Mouse (Mus musculus): ENCODE measurements around the gene Rnd2. TPM values are rescaled to one million over a fixed set of nuclear protein-coding genes. Genes with fewer than 3 reads are reported as not detected.
A peak's percentile ranks its signal among the peaks of the same experiment; 100 is the strongest.

Rnd2 gene
- polyA plus RNA-seq, 1 experiment from 2014 or later: 7.0 TPM

DNA sequence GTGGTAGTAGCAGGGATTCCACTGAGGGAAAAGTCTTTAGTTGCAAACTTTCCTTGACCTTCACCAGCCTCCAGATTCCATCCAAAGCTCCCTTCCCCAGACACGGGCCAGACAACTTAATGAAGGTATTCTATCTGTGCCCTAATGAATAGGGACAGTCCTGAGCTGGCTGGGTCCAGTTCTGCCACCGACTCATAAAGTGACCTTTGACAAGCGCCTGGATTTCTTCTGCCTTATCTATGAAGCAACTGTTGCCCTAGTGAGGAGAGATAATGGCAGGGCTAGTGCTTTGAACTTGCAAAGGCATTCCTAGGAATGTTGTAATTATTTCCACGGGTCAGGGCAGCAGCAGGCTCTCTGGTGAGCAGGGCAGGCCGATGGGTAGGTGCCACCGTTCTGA lies 16.1 kb downstream of the Rnd2 start:
- Histone ChIP-seq H3K9ac (ENCODE audit: low read depth, low read length) (no peak overlapping the region), H3K4me1 (ENCODE audit: control insufficient read depth, insufficient read depth, low read length) (peaks cover 5% of the 10 kb centered on the region; the same call in 1 of the 2 replicates), H3K36me3 (ENCODE audit: control insufficient read depth, insufficient read depth, low read length) (no peaks in the 10 kb centered on the region), H3K9me3 (ENCODE audit: control insufficient read depth, low read length) (no peaks in the 10 kb centered on the region), H3K4me2 (replicated peaks; ENCODE audit: low read depth, low read length) (no peak overlapping the region), H3K4me3 (ENCODE audit: low read length) (no peak overlapping the region), H3K27ac (ENCODE audit: low read depth, low read length) (no peak overlapping the region), H3K27me3 (ENCODE audit: control insufficient read depth, insufficient read depth, low read length) (no peaks in the 10 kb centered on the region)
- no peak for ATAC-seq (ENCODE audit: low FRiP score, low TSS enrichment)
- 76% methylated on average over 6 of the region's 6 CpGs for WGBS

DNA sequence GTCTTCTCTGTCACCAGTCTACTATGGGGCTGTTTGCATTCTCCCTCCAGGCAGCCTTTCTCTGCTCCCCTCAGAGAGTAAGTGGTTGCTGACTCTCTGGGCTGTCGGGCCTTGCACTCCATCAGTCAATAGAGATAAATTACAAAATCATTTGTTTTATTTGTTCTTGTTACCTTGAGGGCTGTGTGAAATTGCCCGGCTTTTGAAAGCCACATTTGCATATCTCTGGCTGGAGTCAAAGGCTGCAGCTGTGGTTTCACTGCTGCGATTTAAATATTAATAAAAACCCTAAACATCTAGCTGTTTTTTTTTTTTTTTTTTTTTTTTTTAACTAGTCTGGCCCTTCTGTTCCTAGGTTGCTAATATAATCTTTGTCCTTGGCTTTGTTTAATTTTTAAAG lies 19.0 kb downstream of the Rnd2 start:
- no peak overlapping the region for H3K27ac ChIP-seq (ENCODE audit: low read depth, low read length)

DNA sequence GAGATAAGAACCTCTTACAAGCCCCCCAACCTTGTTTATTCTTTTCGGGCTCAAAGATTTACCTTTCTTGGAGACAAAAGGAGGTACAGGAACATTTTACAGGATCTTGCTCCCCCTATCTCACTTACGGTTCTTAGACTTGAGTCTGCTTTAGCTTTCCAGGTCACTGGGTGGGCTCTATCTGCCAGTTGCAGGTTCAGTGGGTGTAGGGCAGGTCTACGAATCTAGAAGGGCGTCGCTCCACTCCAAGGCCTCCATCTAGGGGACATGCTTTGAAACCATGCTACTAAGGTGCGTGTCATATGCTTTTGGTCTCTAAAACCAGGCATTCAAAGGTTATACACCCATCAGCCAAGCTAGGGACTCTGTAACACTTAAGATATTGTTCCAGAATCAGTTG lies 19.4 kb downstream of the Rnd2 start:
- 0 out of 2 replicates have a peak overlapping the region, but pooled peaks have one; percentile 11 for H3K27ac ChIP-seq (ENCODE audit: low read depth, low read length)
- WGBS: 78% methylated on average over 6 of the region's 6 CpGs
- ATAC-seq (ENCODE audit: low FRiP score, low TSS enrichment): no peak
- no peak overlapping the region for H3K9ac ChIP-seq (ENCODE audit: low read depth, low read length)
- H3K4me1 ChIP-seq (ENCODE audit: control insufficient read depth, insufficient read depth, low read length): peaks cover 2% of the 10 kb centered on the region; the same call in 1 of the 2 replicates
- no peaks in the 10 kb centered on the region for H3K9me3 ChIP-seq (ENCODE audit: control insufficient read depth, low read length)
- no peaks in the 10 kb centered on the region for H3K27me3 ChIP-seq (ENCODE audit: control insufficient read depth, insufficient read depth, low read length)
- no peak overlapping the region for H3K4me3 ChIP-seq (ENCODE audit: low read length)
- H3K36me3 ChIP-seq (ENCODE audit: control insufficient read depth, insufficient read depth, low read length): peaks cover 22% of the 10 kb centered on the region
- H3K4me2 ChIP-seq (replicated peaks; ENCODE audit: low read depth, low read length): no peak overlapping the region

More for the DNA sequence above, 19.0 kb downstream of the Rnd2 start:
- 43% methylated on average over 3 of the region's 3 CpGs for WGBS
- H3K36me3 ChIP-seq (ENCODE audit: control insufficient read depth, insufficient read depth, low read length): peaks cover 17% of the 10 kb centered on the region
- no peak overlapping the region for H3K4me3 ChIP-seq (ENCODE audit: low read length)
- ATAC-seq (ENCODE audit: low FRiP score, low TSS enrichment): no peak
- H3K9ac ChIP-seq (ENCODE audit: low read depth, low read length): no peak overlapping the region
- no peak overlapping the region for H3K4me2 ChIP-seq (replicated peaks; ENCODE audit: low read depth, low read length)
- no peaks in the 10 kb centered on the region for H3K9me3 ChIP-seq (ENCODE audit: control insufficient read depth, low read length)
- H3K4me1 ChIP-seq (ENCODE audit: control insufficient read depth, insufficient read depth, low read length): peaks cover 5% of the 10 kb centered on the region; the same call in 1 of the 2 replicates
- no peaks in the 10 kb centered on the region for H3K27me3 ChIP-seq (ENCODE audit: control insufficient read depth, insufficient read depth, low read length)

DNA sequence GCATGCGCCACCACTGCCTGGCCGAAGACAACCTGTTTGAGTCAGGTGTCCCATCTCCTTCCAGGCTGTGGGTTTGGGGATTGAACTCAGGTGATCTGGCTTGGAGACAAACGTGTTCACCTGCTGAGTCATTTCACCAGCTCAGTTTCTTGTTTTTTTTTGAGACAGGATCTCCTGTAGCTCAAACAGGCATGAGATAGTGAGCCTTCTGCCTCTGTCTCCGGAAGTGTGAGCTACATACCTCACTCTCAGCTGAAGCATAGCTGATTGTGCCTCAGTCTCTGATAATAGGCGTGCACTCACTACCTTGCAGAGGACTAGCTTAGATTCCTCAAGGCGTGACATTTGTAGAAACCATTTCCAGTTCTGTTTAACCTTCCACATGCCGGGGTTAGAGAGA lies 20.0 kb downstream of the Rnd2 start:
- no peak for ATAC-seq (ENCODE audit: low FRiP score, low TSS enrichment)
- Histone ChIP-seq H3K9me3 (ENCODE audit: control insufficient read depth, low read length) (no peaks in the 10 kb centered on the region), H3K36me3 (ENCODE audit: control insufficient read depth, insufficient read depth, low read length) (peaks cover 27% of the 10 kb centered on the region), H3K27ac (ENCODE audit: low read depth, low read length) (no peak overlapping the region), H3K4me1 (ENCODE audit: control insufficient read depth, insufficient read depth, low read length) (no peaks in the 10 kb centered on the region), H3K9ac (ENCODE audit: low read depth, low read length) (no peak overlapping the region), H3K4me3 (ENCODE audit: low read length) (no peak overlapping the region), H3K27me3 (ENCODE audit: control insufficient read depth, insufficient read depth, low read length) (no peaks in the 10 kb centered on the region), H3K4me2 (replicated peaks; ENCODE audit: low read depth, low read length) (no peak overlapping the region)
- 90% methylated on average over 7 of the region's 7 CpGs for whole genome bisulfite sequencing

DNA sequence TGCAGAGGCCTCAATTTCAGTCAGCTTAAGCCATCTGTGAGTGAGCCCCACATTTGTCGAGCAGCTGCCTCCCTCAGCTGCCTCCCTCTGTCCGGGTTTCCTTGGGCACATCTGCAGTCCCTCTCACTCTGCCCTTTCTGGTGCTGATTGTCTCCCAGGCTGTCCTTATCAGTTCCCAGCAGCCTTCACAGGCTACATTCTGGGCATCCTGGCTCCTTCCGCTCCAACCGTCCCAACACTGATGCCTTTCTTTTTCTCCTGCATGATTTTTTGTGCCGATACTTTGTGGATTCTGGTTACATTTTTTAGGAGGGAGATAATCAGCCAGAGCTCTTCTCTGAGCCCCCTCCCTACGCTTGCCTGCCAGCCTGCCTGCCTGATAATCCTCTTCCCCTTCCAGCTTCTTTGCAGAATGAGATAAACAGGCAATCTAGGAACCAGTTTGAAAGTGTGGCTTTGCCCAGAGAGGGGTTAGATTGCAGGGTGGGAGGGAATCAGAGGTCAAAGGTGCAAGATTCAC lies 20.8 kb downstream of the Rnd2 start:
- no peak overlapping the region for H3K9ac ChIP-seq (ENCODE audit: low read depth, low read length)
- no peaks in the 10 kb centered on the region for H3K9me3 ChIP-seq (ENCODE audit: control insufficient read depth, low read length)
- H3K27ac ChIP-seq (ENCODE audit: low read depth, low read length): no peak overlapping the region
- no peaks in the 10 kb centered on the region for H3K27me3 ChIP-seq (ENCODE audit: control insufficient read depth, insufficient read depth, low read length)
- H3K36me3 ChIP-seq (ENCODE audit: control insufficient read depth, insufficient read depth, low read length): peaks cover 32% of the 10 kb centered on the region
- whole genome bisulfite sequencing: 60% methylated on average over 6 of the region's 6 CpGs
- H3K4me1 ChIP-seq (ENCODE audit: control insufficient read depth, insufficient read depth, low read length): no peaks in the 10 kb centered on the region
- H3K4me3 ChIP-seq (ENCODE audit: low read length): no peak overlapping the region
- no peak for ATAC-seq (ENCODE audit: low FRiP score, low TSS enrichment)
- no peak overlapping the region for H3K4me2 ChIP-seq (replicated peaks; ENCODE audit: low read depth, low read length)

DNA sequence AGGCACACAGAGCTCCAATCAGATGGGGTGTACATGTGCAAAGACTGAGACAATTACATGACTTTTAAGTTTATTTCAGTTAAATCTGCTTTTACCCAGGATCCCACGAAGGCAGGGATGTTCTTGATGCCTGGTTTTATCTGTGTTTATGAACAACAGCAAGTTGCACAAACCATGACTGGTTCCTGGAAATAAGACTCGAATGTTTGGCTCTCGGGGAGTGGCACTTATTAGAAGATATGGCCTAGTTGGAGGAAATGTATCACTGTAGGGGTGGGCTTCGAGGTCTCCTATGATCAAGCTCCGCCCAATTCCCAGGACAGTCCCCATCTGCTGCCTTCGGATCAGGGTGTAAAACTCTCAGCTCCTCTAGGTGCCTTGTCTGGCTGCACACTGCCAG lies 21.3 kb downstream of the Rnd2 start:
- Histone ChIP-seq H3K36me3 (ENCODE audit: control insufficient read depth, insufficient read depth, low read length) (peaks cover 32% of the 10 kb centered on the region), H3K4me2 (replicated peaks; ENCODE audit: low read depth, low read length) (no peak overlapping the region), H3K4me3 (ENCODE audit: low read length) (no peak overlapping the region), H3K27ac (ENCODE audit: low read depth, low read length) (no peak overlapping the region), H3K9me3 (ENCODE audit: control insufficient read depth, low read length) (no peaks in the 10 kb centered on the region), H3K4me1 (ENCODE audit: control insufficient read depth, insufficient read depth, low read length) (no peaks in the 10 kb centered on the region), H3K9ac (ENCODE audit: low read depth, low read length) (no peak overlapping the region), H3K27me3 (ENCODE audit: control insufficient read depth, insufficient read depth, low read length) (no peaks in the 10 kb centered on the region)
- no peak for ATAC-seq (ENCODE audit: low FRiP score, low TSS enrichment)
- 75% methylated on average over 6 of the region's 6 CpGs for WGBS

DNA sequence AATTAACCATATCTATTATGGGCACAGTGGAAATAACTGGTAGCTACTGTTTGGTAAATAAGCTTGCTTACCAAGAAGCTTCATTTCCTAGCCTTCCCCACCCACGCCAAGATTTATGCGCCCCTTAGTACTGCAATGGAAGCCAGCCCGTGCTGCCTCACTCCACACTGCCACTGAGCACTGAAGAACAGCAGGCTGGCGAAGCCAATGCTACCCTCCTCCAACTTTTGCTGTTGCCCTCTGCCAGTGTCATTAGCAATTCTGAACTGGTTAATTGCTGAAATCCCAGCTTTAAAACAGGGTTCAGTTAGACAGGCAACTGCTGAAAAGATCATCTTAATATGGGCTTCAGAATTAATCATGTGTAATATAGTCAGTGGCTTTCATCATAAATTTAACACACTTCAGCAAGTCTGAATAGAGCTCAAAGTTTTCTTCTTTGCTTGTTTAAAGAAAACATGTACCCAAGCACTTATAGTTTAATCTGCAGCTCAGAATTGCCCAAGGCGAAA lies 41.5 kb downstream of the Rnd2 start:
- Histone ChIP-seq H3K36me3 (ENCODE audit: control insufficient read depth, insufficient read depth, low read length) (peaks cover 53% of the 10 kb centered on the region), H3K27ac (ENCODE audit: low read depth, low read length) (no peak overlapping the region), H3K27me3 (ENCODE audit: control insufficient read depth, insufficient read depth, low read length) (no peaks in the 10 kb centered on the region), H3K9me3 (ENCODE audit: control insufficient read depth, low read length) (no peaks in the 10 kb centered on the region), H3K4me2 (replicated peaks; ENCODE audit: low read depth, low read length) (no peak overlapping the region), H3K4me3 (ENCODE audit: low read length) (no peak overlapping the region), H3K4me1 (ENCODE audit: control insufficient read depth, insufficient read depth, low read length) (no peaks in the 10 kb centered on the region), H3K9ac (ENCODE audit: low read depth, low read length) (no peak overlapping the region)
- no peak for ATAC-seq (ENCODE audit: low FRiP score, low TSS enrichment)
- 89% methylated on average over 5 of the region's 5 CpGs for WGBS

DNA sequence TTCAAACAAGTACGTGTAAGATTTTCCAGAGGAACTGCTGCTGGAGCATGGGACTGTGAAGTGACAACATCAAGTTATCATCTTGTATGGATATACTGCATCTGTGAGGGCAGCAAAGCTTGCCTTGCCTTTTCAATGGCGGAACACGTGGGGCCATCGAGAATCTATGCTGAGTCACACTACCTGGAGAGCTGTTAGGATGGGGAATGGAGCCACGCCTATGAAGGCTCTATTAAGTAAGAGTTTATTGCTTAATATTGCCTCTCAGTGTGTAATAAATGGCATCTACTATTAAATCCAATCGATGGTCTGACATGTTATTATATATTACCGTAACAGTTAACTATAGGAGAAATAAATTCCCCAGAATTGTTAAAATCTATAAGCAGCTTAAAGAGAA lies 42.3 kb downstream of the Rnd2 start:
- Histone ChIP-seq H3K27ac (ENCODE audit: low read depth, low read length) (no peak overlapping the region), H3K4me3 (ENCODE audit: low read length) (no peak overlapping the region), H3K4me1 (ENCODE audit: control insufficient read depth, insufficient read depth, low read length) (no peaks in the 10 kb centered on the region), H3K36me3 (ENCODE audit: control insufficient read depth, insufficient read depth, low read length) (peaks cover 53% of the 10 kb centered on the region), H3K4me2 (replicated peaks; ENCODE audit: low read depth, low read length) (no peak overlapping the region), H3K9ac (ENCODE audit: low read depth, low read length) (no peak overlapping the region), H3K27me3 (ENCODE audit: control insufficient read depth, insufficient read depth, low read length) (no peaks in the 10 kb centered on the region), H3K9me3 (ENCODE audit: control insufficient read depth, low read length) (no peaks in the 10 kb centered on the region)
- ATAC-seq (ENCODE audit: low FRiP score, low TSS enrichment): no peak
- WGBS: 96% methylated on average over 7 of the region's 7 CpGs

DNA sequence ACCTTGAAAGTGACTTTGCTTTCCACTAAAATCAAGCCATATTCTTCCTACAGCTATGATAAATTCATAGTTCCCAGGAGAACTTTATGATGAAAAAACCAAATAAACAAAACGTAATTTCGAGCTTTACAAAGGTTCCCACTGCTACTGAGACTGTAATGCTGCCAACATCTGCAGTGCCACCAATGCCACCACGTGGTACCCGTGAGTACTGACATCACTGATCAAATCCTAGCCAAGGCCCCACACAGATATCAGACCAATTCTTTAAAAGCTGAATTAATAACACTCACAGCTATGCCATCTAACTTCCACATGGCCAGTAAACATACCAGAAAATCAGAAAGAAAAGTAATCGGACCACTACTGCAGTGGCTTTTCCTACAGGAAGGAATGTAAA lies 54.1 kb downstream of the Rnd2 start:
- Histone ChIP-seq H3K27ac (ENCODE audit: low read depth, low read length) (no peak overlapping the region), H3K4me2 (replicated peaks; ENCODE audit: low read depth, low read length) (no peak overlapping the region), H3K9ac (ENCODE audit: low read depth, low read length) (no peak overlapping the region), H3K27me3 (ENCODE audit: control insufficient read depth, insufficient read depth, low read length) (no peaks in the 10 kb centered on the region), H3K4me3 (ENCODE audit: low read length) (no peak overlapping the region), H3K4me1 (ENCODE audit: control insufficient read depth, insufficient read depth, low read length) (no peaks in the 10 kb centered on the region), H3K9me3 (ENCODE audit: control insufficient read depth, low read length) (no peaks in the 10 kb centered on the region), H3K36me3 (ENCODE audit: control insufficient read depth, insufficient read depth, low read length) (peaks cover 46% of the 10 kb centered on the region)
- ATAC-seq (ENCODE audit: low FRiP score, low TSS enrichment): no peak
- 85% methylated on average over 5 of the region's 5 CpGs for WGBS
